Comparison of ENCODE assay signal across 16 mouse cellular contexts in the genomic region with DNA sequence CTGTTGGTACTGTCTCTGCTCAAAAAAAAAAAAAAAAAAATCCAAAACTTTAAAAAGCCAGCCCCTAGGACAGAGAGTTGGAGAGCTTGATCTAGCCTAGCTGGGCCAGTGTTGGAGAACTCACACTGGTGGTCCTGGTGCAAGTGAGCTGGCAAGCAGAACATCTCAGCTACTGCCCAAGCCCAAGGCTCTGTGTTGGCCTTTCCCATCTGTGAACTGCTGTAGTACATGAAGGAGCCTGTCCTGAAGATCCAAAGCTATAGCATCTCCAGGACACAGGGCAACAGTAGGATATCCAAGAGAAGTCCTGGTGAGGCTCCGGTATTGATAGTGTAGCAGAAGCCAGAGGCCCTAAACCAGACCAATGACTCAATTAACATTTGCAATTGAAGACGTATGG. TPM values are rescaled to one million over a fixed set of nuclear protein-coding genes. Genes with fewer than 3 reads are reported as not detected.
DNase-seq lines count a peak whose midpoint lies in the region; ATAC-seq lines count a peak whose summit lies in the region.
"Had no signal": no experiment of that assay in that cellular context is flagged by ENCODE, and none has a peak within 500 bp of the region (broad histone marks: within the 10 kb centered on the region; RNA-seq: fewer than 3 reads in every experiment).

No protein-coding gene starts in this region.

- H3K4me2 ChIP-seq in intestine, embryonic 14.5 days (ENCODE audit: low read length) = no peak overlapping the region
- no peak overlapping the region for H3K4me2 ChIP-seq in intestine, embryonic 16.5 days (ENCODE audit: low read depth, low read length)
- no peak overlapping the region for H3K4me2 ChIP-seq in forebrain, embryonic 12.5 days
- no peak overlapping the region for H3K4me2 ChIP-seq in limb, embryonic 13.5 days (replicated peaks)
- H3K4me2 ChIP-seq: heart, embryonic 12.5 days; hindbrain, embryonic 13.5 days; limb, embryonic 15.5 days had no signal

- 0 out of 2 replicates have a peak overlapping the region, but pooled peaks have one; percentile 4 for H3K27ac ChIP-seq in intestine, embryonic 14.5 days (ENCODE audit: low read depth)
- H3K27ac ChIP-seq in intestine, embryonic 16.5 days (ENCODE audit: low read length) = no peak overlapping the region
- peak overlapping the region; percentile 37; the same call in 1 of the 2 replicates for H3K27ac ChIP-seq in forebrain, embryonic 12.5 days
- H3K27ac ChIP-seq in limb, embryonic 13.5 days = no peak overlapping the region
- H3K27ac ChIP-seq: hindbrain, embryonic 13.5 days; limb, embryonic 15.5 days had no signal

- no peak overlapping the region for H3K4me3 ChIP-seq in intestine, embryonic 14.5 days (ENCODE audit: low read depth, low read length)
- no peak overlapping the region for H3K4me3 ChIP-seq in intestine, embryonic 16.5 days (ENCODE audit: low read length)
- H3K4me3 ChIP-seq in forebrain, embryonic 12.5 days (replicated peaks) = no peak overlapping the region
- H3K4me3 ChIP-seq in limb, embryonic 13.5 days = no peak overlapping the region
- H3K4me3 ChIP-seq: heart, embryonic 12.5 days; hindbrain, embryonic 13.5 days; limb, embryonic 15.5 days had no signal

- H3K9me3 ChIP-seq in intestine, embryonic 14.5 days (ENCODE audit: control insufficient read depth, low read length) = no peaks in the 10 kb centered on the region
- no peaks in the 10 kb centered on the region for H3K9me3 ChIP-seq in intestine, embryonic 16.5 days (ENCODE audit: control insufficient read depth, low read length)
- H3K9me3 ChIP-seq in forebrain, embryonic 12.5 days = no peaks in the 10 kb centered on the region
- no peaks in the 10 kb centered on the region for H3K9me3 ChIP-seq in limb, embryonic 13.5 days
- H3K9me3 ChIP-seq: heart, embryonic 12.5 days; hindbrain, embryonic 13.5 days; limb, embryonic 15.5 days had no signal

- peak; percentile 36 for ATAC-seq in intestine, embryonic 14.5 days (replicated peaks; ENCODE audit: low FRiP score, low TSS enrichment, low read depth)
- ATAC-seq in intestine, embryonic 16.5 days = no peak
- peak; percentile 12; the same call in 1 of the 2 replicates for ATAC-seq in forebrain, embryonic 12.5 days (ENCODE audit: low FRiP score)
- ATAC-seq in limb, embryonic 13.5 days (ENCODE audit: low FRiP score, low read depth) = peak; percentile 12; the same call in 1 of the 2 replicates

- no peaks in the 10 kb centered on the region for H3K4me1 ChIP-seq in intestine, embryonic 14.5 days (replicated peaks; ENCODE audit: control insufficient read depth, insufficient read depth, low read length)
- H3K4me1 ChIP-seq in intestine, embryonic 16.5 days (ENCODE audit: control insufficient read depth, insufficient read depth, low read length) = no peaks in the 10 kb centered on the region; the same call in 1 of the 2 replicates
- peaks cover 16% of the 10 kb centered on the region for H3K4me1 ChIP-seq in forebrain, embryonic 12.5 days
- 0 out of 2 replicates have a peak, but pooled peaks cover 10% of the 10 kb centered on the region for H3K4me1 ChIP-seq in limb, embryonic 13.5 days

- DNase-seq in intestine, embryonic 14.5 days (ENCODE audit: low spot score) = no peak
- peak; percentile 33 for DNase-seq in 3T3-L1 (ENCODE audit: low read depth, low spot score)
- no peak for DNase-seq in thymus, postnatal 36 days
- no peak for DNase-seq in embryo, embryonic 10.5 days (ENCODE audit: low spot score)
- DNase-seq in gastrocnemius, adult 18-20 months (ENCODE audit: low spot score) = no peak
- DNase-seq: cerebellum, adult 9-10 months; kidney, postnatal 10 days; lung, postnatal 4 days; right cerebral cortex, postnatal 14 days; thymus, postnatal 25 days had no signal

- peaks cover 43% of the 10 kb centered on the region for H3K36me3 ChIP-seq in intestine, embryonic 14.5 days (ENCODE audit: control insufficient read depth, insufficient read depth, low read length)
- H3K36me3 ChIP-seq in intestine, embryonic 16.5 days (ENCODE audit: control insufficient read depth, insufficient read depth, low read length) = peaks cover 26% of the 10 kb centered on the region
- peaks cover 44% of the 10 kb centered on the region for H3K36me3 ChIP-seq in forebrain, embryonic 12.5 days (replicated peaks)
- peaks cover 45% of the 10 kb centered on the region for H3K36me3 ChIP-seq in limb, embryonic 13.5 days

- no peak overlapping the region for H3K9ac ChIP-seq in intestine, embryonic 14.5 days (ENCODE audit: low read length)
- H3K9ac ChIP-seq in intestine, embryonic 16.5 days (ENCODE audit: low read depth, low read length) = no peak overlapping the region
- H3K9ac ChIP-seq in forebrain, embryonic 12.5 days = no peak overlapping the region
- H3K9ac ChIP-seq in limb, embryonic 13.5 days = no peak overlapping the region
- H3K9ac ChIP-seq: heart, embryonic 12.5 days; hindbrain, embryonic 13.5 days; limb, embryonic 15.5 days had no signal

- H3K27me3 ChIP-seq in intestine, embryonic 14.5 days (replicated peaks; ENCODE audit: control insufficient read depth, insufficient read depth, low read length) = no peaks in the 10 kb centered on the region
- H3K27me3 ChIP-seq in intestine, embryonic 16.5 days (replicated peaks; ENCODE audit: control insufficient read depth, insufficient read depth, low read length) = no peaks in the 10 kb centered on the region
- no peaks in the 10 kb centered on the region for H3K27me3 ChIP-seq in forebrain, embryonic 12.5 days
- no peaks in the 10 kb centered on the region for H3K27me3 ChIP-seq in limb, embryonic 13.5 days
- H3K27me3 ChIP-seq: heart, embryonic 12.5 days; hindbrain, embryonic 13.5 days; limb, embryonic 15.5 days had no signal

- 67% methylated on average over 2 of the region's 2 CpGs for WGBS in intestine, embryonic 14.5 days
- 66% methylated on average over 2 of the region's 2 CpGs for WGBS in intestine, embryonic 16.5 days
- 68% methylated on average over 2 of the region's 2 CpGs for WGBS in forebrain, embryonic 12.5 days
- WGBS in limb, embryonic 13.5 days = 64% methylated on average over 2 of the region's 2 CpGs

RNA-seq across cellular contexts. Expression of a gene that starts 56.4 kb away (rescaled TPM):
- 0.84 and 1.1 TPM in 2 replicates for polyA plus RNA-seq in intestine, embryonic 14.5 days (2014; fragmentation: Nextera tagmentation; extraction: Ambion mirVana)
- 0.32 and 0.33 TPM in 2 replicates for polyA plus RNA-seq in intestine, embryonic 16.5 days (2015; fragmentation: Nextera tagmentation; extraction: Ambion mirVana)
- polyA plus RNA-seq in forebrain, embryonic 12.5 days (2016; fragmentation: Nextera tagmentation; extraction: Ambion mirVana) = 1.7 and 2.7 TPM in 2 replicates
- polyA plus RNA-seq in limb, embryonic 13.5 days (2015; fragmentation: Nextera tagmentation; extraction: Ambion mirVana) = 0.36 and 1.0 TPM in 2 replicates
- total RNA-seq in gastrocnemius, adult 18-20 months (2021) = under 1 TPM; 0.02 to 0.07 TPM

Comparison
In these comparisons a context has a peak if more than half of its experiments do, and no peak if none do; other contexts are left out.
1. H3K27ac ChIP-seq: peak in intestine, embryonic 14.5 days (single experiment) and forebrain, embryonic 12.5 days (single experiment); none in intestine, embryonic 16.5 days (single experiment) and limb, embryonic 13.5 days (single experiment).